Mouse (Mus musculus) lung, postnatal 14 days (tissue): ENCODE measurements around the gene Gm49396.

Experiments used
- DNase-seq: peaks from one replicate; pipeline ENCODE4 v3.0.0; 2021

Gm49396 gene

GRCm38 (mm10) chr7:30563117-30563905 lies at the start of gene Gm49396, which contains the start of the genes U2af1l4 and Psenen:
Gene Gm49396, plus strand, starts transcription at chr7:30563344.
Gene U2af1l4, plus strand, starts transcription at chr7:30563301.
Gene Psenen, minus strand, starts transcription at chr7:30563627.
- peak; percentile 98 for DNase-seq

- DNase-seq = no peak
These were observed 48.0 kb upstream of the Gm49396 start for GRCm38 (mm10) chr7:30515003-30515760.

- DNase-seq = no peak
These were observed 44.8 kb upstream of the Gm49396 start for GRCm38 (mm10) chr7:30518325-30518724.

GRCm38 (mm10) chr7:30520396-30520795 lies 42.7 kb upstream of the Gm49396 start:
- DNase-seq = no peak

- no peak for DNase-seq
These were observed 42.3 kb upstream of the Gm49396 start for GRCm38 (mm10) chr7:30520856-30521255.

GRCm38 (mm10) chr7:30522871-30523270 lies 40.3 kb upstream of the Gm49396 start:
- DNase-seq = no peak

- no peak for DNase-seq
These were observed 38.7 kb upstream of the Gm49396 start for GRCm38 (mm10) chr7:30524487-30524886.

- DNase-seq = peak; percentile 41
These were observed 37.2 kb upstream of the Gm49396 start for GRCm38 (mm10) chr7:30525954-30526353.

- DNase-seq = no peak
These were observed 36.7 kb upstream of the Gm49396 start for GRCm38 (mm10) chr7:30526399-30526798.

GRCm38 (mm10) chr7:30526981-30527380 lies 36.2 kb upstream of the Gm49396 start:
- no peak for DNase-seq

- no peak for DNase-seq
These were observed 31.8 kb upstream of the Gm49396 start for GRCm38 (mm10) chr7:30531291-30531815.

- no peak for DNase-seq
These were observed 30.2 kb upstream of the Gm49396 start for GRCm38 (mm10) chr7:30532931-30533330.

- no peak for DNase-seq
These were observed 29.1 kb upstream of the Gm49396 start for GRCm38 (mm10) chr7:30533941-30534632.

GRCm38 (mm10) chr7:30534633-30535577 lies 28.2 kb upstream of the Gm49396 start, which contains the start of gene Arhgap33:
Gene Arhgap33, minus strand, starts transcription at chr7:30535060.
- DNase-seq = peak; percentile 96

- no peak for DNase-seq
These were observed 22.6 kb upstream of the Gm49396 start for GRCm38 (mm10) chr7:30540572-30540971.

- DNase-seq = no peak
These were observed 18.8 kb upstream of the Gm49396 start for GRCm38 (mm10) chr7:30544327-30544726.

- no peak for DNase-seq
These were observed 13.3 kb upstream of the Gm49396 start for GRCm38 (mm10) chr7:30549880-30550279.

- DNase-seq = no peak
These were observed 12.5 kb upstream of the Gm49396 start for GRCm38 (mm10) chr7:30550603-30551002.

- DNase-seq = no peak
These were observed 11.6 kb upstream of the Gm49396 start for GRCm38 (mm10) chr7:30551445-30552101.

GRCm38 (mm10) chr7:30552102-30553020 lies 10.8 kb upstream of the Gm49396 start, which contains the start of the genes Hspb6 and Proser3:
Gene Hspb6, plus strand, starts transcription at chr7:30552178.
Gene Proser3, minus strand, starts transcription at chr7:30552299.
- peak; percentile 97 for DNase-seq
